Mouse (Mus musculus) midbrain, embryonic 12.5 days (tissue): ENCODE data around the gene Spast. TPM values are rescaled to one million over a fixed set of nuclear protein-coding genes. Genes with fewer than 3 reads are reported as not detected.

Experiments
- ATAC-seq: fragments of 200-750 bp; cut with Nextera tagmentation; 2 replicates; pipeline ENCODE4 v1.8.0; 2017; ENCODE audit warnings: low read depth, moderate TSS enrichment, moderate library complexity; ENCODE audit not compliant: low FRiP score
- H3K27ac ChIP-seq: fragments of 300-500 bp; sonication (generic); replicated peaks from 2 replicates; pipeline ENCODE4 v1.5.1; 2016; ENCODE audit warnings: mild to moderate bottlenecking
- H3K27me3 ChIP-seq: fragments of 300-500 bp; sonication (generic); 2 replicates; pipeline ENCODE4 v1.6.1; 2016; ENCODE audit warnings: mild to moderate bottlenecking
- H3K36me3 ChIP-seq: fragments of 300-500 bp; sonication (generic); 2 replicates; pipeline ENCODE4 v1.6.1; 2016
- H3K4me1 ChIP-seq: fragments of 300-500 bp; sonication (generic); 2 replicates; pipeline ENCODE4 v1.6.1; 2016
- H3K4me2 ChIP-seq: fragments of 300-500 bp; sonication (generic); replicated peaks from 2 replicates; pipeline ENCODE4 v1.6.1; 2016; ENCODE audit warnings: mild to moderate bottlenecking, moderate library complexity
- H3K4me3 ChIP-seq: fragments of 300-500 bp; sonication (generic); 2 replicates; pipeline ENCODE4 v1.5.1; 2016; ENCODE audit warnings: mild to moderate bottlenecking
- H3K9ac ChIP-seq: fragments of 300-500 bp; sonication (generic); replicated peaks from 2 replicates; pipeline ENCODE4 v1.6.1; 2016; ENCODE audit warnings: mild to moderate bottlenecking, moderate library complexity
- H3K9me3 ChIP-seq: fragments of 300-500 bp; sonication (generic); 2 replicates; pipeline ENCODE4 v1.6.1; 2016; ENCODE audit warnings: mild to moderate bottlenecking
- WGBS: fragments of 180-500 bp; shearing (Covaris S2); methylation state at CpG from one replicate; pipeline ENCODE4 v1.1.7; 2016; 5-methylcytosine and 5-hydroxymethylcytosine counted together
- polyA plus RNA-seq: library from polyadenylated mRNA; unstranded; fragments of >200 nt; fragmentation: Nextera tagmentation; extraction: Ambion mirVana; gene quantifications from 2 replicates; pipeline ENCODE4 v1.2.1, GENCODE M21; 2016

Gene Spast
- polyA plus RNA-seq, 1 experiment from 2014 or later: 41.1 TPM

DNA sequence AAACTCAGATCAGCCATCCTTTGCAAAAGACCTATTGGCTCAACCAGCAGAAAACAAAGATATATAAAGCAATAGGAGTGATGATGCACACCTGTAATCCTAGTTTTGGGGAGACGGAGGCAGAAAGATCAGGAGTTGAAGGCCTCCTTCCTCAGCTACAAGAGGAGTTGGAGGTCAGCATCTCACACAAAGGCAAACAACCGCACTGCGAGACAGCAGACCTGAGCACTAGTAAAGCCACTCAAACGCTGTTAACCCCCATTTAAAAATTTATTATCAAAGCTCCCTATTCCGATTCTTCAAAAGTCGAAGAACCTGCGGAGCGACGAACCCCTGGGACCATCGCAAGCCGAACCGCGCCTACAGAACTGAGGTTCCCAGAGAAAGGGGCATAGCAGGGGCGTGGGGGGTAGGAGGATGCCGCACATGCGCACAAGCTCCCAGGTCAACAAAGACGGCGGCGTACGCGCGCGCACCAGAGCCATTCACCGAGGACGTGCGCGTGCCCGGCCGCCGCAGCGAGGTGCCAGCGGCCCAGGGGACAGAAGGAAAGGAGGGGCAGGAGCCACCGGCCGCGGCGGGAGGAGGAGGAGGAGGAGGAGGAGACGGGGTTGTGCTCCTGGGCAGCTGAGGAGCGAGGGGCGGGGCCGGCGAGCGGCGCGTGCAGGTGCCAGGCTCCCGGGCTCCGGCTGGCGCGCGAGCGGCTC lies 409 bp upstream of the Spast start:
- ATAC-seq: peak; percentile 94
- H3K4me3 ChIP-seq: peak overlapping the region; percentile 99
- peaks cover 32% of the 10 kb centered on the region for H3K4me1 ChIP-seq
- under 1% methylated on average over 48 of the region's 50 CpGs for WGBS
- H3K9ac ChIP-seq: peak overlapping the region; percentile 99
- no peaks in the 10 kb centered on the region for H3K27me3 ChIP-seq
- H3K9me3 ChIP-seq: no peaks in the 10 kb centered on the region
- H3K27ac ChIP-seq: peak overlapping the region; percentile 98
- peak overlapping the region; percentile 69 for H3K4me2 ChIP-seq
- H3K36me3 ChIP-seq: 0 out of 2 replicates have a peak, but pooled peaks cover 2% of the 10 kb centered on the region

DNA sequence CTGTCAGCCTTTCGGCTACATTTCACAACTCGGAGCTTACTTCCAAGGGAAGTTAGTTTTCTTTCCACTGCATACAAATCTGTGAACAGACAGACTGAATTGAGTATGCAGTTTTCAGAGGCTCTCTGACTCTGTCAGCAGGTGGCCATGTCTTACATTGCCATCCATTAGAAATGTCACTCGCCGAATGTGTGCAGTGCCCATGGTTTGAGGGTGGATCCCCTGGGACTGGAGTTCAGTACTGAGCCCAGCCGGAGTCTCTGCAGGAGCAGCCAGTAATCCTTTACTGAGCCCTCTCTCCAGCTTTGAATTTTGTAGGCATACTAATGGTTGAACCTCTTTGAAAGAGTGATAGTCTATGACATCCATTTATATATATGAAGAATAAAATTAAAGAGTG lies 2.4 kb downstream of the Spast start:
- Histone ChIP-seq H3K4me3 (peak overlapping the region; percentile 99), H3K27me3 (no peaks in the 10 kb centered on the region), H3K9ac (no peak overlapping the region), H3K4me2 (peak overlapping the region; percentile 69), H3K36me3 (peaks cover 13% of the 10 kb centered on the region), H3K4me1 (peaks cover 32% of the 10 kb centered on the region), H3K27ac (no peak overlapping the region), H3K9me3 (no peaks in the 10 kb centered on the region)
- no peak for ATAC-seq
- 43% methylated on average over 5 of the region's 5 CpGs for WGBS

DNA sequence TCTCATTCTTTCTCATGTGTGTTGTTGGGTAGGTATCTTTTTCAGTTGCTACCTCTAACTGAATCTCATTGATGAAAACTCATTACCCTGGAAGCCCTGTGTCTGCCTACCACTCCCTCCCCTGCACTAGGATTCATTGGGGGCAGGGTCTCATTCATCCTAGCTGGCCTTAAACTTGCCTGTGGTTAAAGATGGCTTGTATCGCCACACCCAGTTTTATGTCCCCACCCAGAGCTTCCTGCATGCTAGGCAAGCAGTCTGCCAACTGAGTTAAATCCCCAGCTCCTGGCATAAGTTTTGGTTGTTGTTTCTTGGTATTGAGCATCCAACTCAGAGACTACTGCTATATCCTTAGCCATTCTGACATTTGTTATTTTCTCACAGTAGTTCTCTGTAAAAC lies 24.8 kb downstream of the Spast start:
- Histone ChIP-seq H3K9ac (no peak overlapping the region), H3K27me3 (no peaks in the 10 kb centered on the region), H3K4me1 (no peaks in the 10 kb centered on the region), H3K4me3 (no peak overlapping the region), H3K27ac (no peak overlapping the region), H3K9me3 (no peaks in the 10 kb centered on the region), H3K36me3 (peaks cover 55% of the 10 kb centered on the region), H3K4me2 (no peak overlapping the region)
- no peak for ATAC-seq
- 96% methylated on average over 1 of the region's 1 CpGs for WGBS

DNA sequence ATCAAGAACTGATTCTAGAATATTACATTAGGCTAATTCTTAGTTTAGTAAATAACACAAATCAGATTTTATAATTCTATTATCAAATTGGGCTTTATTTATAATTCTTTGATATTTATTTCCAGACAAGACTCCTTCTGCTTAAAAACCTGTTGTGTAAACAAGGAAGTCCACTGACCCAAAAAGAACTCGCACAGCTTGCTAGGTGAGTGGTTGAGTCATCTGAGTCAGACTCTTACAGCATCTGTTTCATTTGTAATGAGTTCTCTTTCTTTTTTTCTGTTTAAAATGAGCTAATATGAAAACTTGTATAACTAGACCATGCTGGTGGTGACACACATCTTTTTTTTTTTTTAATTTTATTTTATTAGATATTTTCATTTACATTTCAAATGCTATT lies 38.1 kb downstream of the Spast start:
- Histone ChIP-seq H3K9ac (no peak overlapping the region), H3K27me3 (no peaks in the 10 kb centered on the region), H3K4me2 (no peak overlapping the region), H3K36me3 (peaks cover 71% of the 10 kb centered on the region), H3K9me3 (no peaks in the 10 kb centered on the region), H3K4me1 (no peaks in the 10 kb centered on the region), H3K27ac (no peak overlapping the region), H3K4me3 (no peak overlapping the region)
- WGBS: 94% methylated on average over 1 of the region's 1 CpGs
- no peak for ATAC-seq

DNA sequence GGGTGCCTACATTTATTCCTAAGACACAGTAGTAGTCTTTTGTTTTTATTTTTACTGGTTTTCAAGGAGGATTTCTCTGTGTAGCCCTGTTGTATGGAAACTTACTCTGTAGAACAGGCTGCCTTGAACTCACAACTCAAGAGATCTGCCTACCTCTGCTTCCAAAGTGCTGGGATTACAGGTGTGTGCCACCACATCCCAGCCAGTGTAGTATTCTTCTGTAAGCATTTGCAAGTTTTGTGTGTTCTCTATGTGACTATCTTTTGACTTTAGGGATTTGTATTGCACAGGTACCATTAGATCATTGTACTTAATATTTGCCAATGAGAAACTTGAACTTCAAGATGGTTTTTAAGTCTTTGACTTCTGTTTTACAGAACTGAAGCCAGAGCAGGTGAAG lies 47.9 kb downstream of the Spast start:
- H3K9me3 ChIP-seq: no peaks in the 10 kb centered on the region
- no peaks in the 10 kb centered on the region for H3K27me3 ChIP-seq
- H3K36me3 ChIP-seq: peaks cover 68% of the 10 kb centered on the region
- no peak overlapping the region for H3K9ac ChIP-seq
- H3K4me3 ChIP-seq: no peak overlapping the region
- no peak overlapping the region for H3K4me2 ChIP-seq
- H3K4me1 ChIP-seq: no peaks in the 10 kb centered on the region
- no peak overlapping the region for H3K27ac ChIP-seq
- no peak for ATAC-seq

DNA sequence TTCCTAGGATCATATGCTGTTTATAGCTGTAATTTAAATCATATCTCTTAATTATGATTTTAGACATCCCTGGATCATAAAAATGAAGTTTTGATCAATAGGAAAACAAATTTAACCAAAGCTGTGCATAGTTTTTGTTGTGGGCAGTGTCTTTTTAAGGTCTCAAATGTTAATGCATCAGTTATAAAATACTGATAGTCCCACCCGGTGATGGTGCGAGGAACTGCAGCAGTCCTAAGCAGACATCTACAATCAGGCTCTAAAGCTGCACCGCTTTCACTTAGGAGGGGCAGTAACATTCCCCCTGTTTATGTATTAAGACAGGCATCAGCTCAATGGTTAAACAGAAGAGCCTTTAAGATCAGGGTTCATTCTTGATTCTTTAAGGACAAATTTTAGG lies 51.1 kb downstream of the Spast start:
- H3K36me3 ChIP-seq: peaks cover 37% of the 10 kb centered on the region
- peaks cover 2% of the 10 kb centered on the region for H3K4me1 ChIP-seq
- no peak for ATAC-seq
- H3K9me3 ChIP-seq: no peaks in the 10 kb centered on the region
- no peak overlapping the region for H3K9ac ChIP-seq
- H3K27me3 ChIP-seq: no peaks in the 10 kb centered on the region
- H3K4me2 ChIP-seq: no peak overlapping the region
- no peak overlapping the region for H3K27ac ChIP-seq
- 85% methylated on average over 3 of the region's 3 CpGs for WGBS
- no peak overlapping the region for H3K4me3 ChIP-seq

DNA sequence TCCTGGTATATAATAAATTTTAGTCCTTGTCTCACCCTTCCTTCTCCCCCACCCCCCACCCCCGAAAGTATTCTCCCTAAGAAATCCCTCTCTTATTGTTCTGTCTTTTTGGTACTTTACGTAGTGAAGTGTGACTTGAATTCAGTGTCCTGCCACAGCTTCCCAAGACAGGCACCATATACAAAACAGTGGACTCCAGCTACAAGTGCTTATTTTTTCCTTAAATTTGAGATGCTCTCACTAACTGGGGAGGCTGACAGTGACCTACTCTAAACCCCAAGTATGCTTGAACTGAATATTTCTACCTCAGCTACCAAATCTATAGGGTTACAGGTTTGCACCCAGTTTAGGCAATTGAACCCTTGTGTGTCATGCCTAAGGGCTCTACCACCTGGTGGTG lies 55.6 kb downstream of the Spast start:
- no peak for ATAC-seq
- Histone ChIP-seq H3K4me3 (peak overlapping the region; percentile 91; the same call in 1 of the 2 replicates), H3K27ac (no peak overlapping the region), H3K36me3 (no peaks in the 10 kb centered on the region), H3K4me2 (peak overlapping the region; percentile 66), H3K27me3 (no peaks in the 10 kb centered on the region), H3K4me1 (peaks cover 14% of the 10 kb centered on the region), H3K9ac (no peak overlapping the region), H3K9me3 (no peaks in the 10 kb centered on the region)
- WGBS: 72% methylated on average over 2 of the region's 2 CpGs

DNA sequence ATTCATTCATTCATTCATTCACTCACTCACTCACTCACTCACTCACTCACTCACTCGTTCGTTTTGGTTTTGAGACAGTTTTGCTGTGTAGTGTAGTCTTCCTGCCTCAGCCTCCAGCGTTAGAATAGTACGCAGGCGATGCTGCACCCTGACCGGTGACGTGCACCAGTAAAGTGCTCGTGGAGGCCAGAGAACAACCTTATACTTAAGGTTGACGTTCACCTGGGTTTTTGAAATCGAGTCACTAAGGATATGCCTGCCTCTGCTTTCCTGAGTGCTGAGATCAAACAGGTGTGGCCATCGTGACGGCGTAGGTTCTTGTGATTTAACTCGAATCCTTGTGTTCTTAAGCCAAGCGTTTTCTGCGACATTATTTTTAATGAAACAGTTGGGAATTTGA lies 56.1 kb downstream of the Spast start:
- 37% methylated on average over 16 of the region's 16 CpGs for WGBS
- Histone ChIP-seq H3K9me3 (no peaks in the 10 kb centered on the region), H3K4me3 (peak overlapping the region; percentile 91), H3K27ac (no peak overlapping the region), H3K27me3 (no peaks in the 10 kb centered on the region), H3K4me2 (peak overlapping the region; percentile 66), H3K9ac (peak overlapping the region; percentile 43; the same call in 1 of the 2 replicates), H3K4me1 (peaks cover 14% of the 10 kb centered on the region), H3K36me3 (no peaks in the 10 kb centered on the region)
- peak; percentile 23 for ATAC-seq

DNA sequence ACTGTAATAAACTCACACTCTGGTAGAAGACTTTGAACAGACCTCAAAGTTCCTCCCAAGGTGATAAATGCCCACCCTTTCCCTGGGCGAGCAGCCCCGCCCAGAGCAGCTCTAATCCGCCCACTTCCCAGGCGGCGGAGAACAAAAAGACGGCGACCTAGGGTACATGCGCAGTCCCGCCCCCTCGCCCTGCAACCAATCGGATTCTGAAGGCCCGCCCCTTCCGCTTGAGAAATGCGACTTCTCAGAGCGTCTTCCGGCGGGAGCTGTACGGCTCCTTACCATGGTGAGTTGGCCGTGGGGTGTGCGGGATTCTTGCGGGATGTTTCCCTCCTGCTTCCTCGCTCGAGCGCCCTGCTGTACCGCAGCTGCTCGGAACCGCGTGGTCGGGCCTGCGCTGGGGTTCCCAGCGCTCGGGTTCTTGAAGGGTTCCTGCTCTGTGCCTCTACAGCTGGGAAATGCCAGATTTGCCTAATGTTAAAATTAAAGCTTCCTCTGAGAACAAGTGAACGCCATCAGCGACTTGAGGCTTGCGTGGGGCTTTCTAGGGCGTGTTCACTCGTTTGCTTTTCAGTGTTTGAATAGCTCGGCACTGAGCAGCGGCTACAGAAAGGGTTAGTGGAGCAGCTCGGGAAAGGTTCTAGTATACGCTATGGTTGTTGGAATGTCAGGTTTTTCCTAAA lies 56.7 kb downstream of the Spast start, which contains the start of gene Slc30a6:
Gene Slc30a6 (plus strand): TSS at position 226 of the 683 bp plus-strand sequence.
- H3K4me2 ChIP-seq: peak within 1 kb of the TSS; percentile 66
- peaks cover 14% of the 10 kb centered on the region for H3K4me1 ChIP-seq
- H3K4me3 ChIP-seq: peak within 1 kb of the TSS; percentile 91
- no peaks in the 10 kb centered on the region for H3K27me3 ChIP-seq
- peak within 1 kb of the TSS; percentile 95 for H3K9ac ChIP-seq
- peak within 1 kb of the TSS; percentile 90 for H3K27ac ChIP-seq
- peak; percentile 100 for ATAC-seq
- H3K9me3 ChIP-seq: no peaks in the 10 kb centered on the region
- H3K36me3 ChIP-seq: no peaks in the 10 kb centered on the region
- WGBS: under 1% methylated on average over 41 of the region's 41 CpGs

DNA sequence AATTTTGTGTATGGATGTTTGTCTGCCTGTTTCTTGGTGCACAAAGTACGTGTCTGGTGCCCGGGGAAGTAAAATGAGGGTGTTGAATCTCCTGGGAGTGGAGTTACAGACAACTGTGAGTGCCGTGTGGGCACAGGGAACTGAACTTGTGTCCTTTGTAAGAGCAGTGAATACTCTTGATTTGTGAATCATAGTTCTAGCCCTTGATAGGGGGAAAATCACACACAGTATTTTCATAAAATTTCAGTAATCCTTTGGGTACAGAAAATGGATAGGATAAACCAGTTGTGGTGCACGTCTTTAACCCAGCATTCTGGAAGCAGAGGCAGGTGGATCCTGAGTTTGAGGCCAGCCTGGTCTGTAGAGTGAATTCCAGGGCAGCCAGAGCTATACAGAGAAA lies 58.0 kb downstream of the Spast start:
- peak overlapping the region; percentile 66 for H3K4me2 ChIP-seq
- H3K9me3 ChIP-seq: no peaks in the 10 kb centered on the region
- no peak for ATAC-seq
- WGBS: 88% methylated on average over 4 of the region's 4 CpGs
- H3K4me1 ChIP-seq: peaks cover 14% of the 10 kb centered on the region
- H3K4me3 ChIP-seq: peak overlapping the region; percentile 91; the same call in 1 of the 2 replicates
- H3K27ac ChIP-seq: no peak overlapping the region
- no peaks in the 10 kb centered on the region for H3K27me3 ChIP-seq
- H3K36me3 ChIP-seq: 0 out of 2 replicates have a peak, but pooled peaks cover under 1% of the 10 kb centered on the region
- peak overlapping the region; percentile 95; the same call in 1 of the 2 replicates for H3K9ac ChIP-seq

DNA sequence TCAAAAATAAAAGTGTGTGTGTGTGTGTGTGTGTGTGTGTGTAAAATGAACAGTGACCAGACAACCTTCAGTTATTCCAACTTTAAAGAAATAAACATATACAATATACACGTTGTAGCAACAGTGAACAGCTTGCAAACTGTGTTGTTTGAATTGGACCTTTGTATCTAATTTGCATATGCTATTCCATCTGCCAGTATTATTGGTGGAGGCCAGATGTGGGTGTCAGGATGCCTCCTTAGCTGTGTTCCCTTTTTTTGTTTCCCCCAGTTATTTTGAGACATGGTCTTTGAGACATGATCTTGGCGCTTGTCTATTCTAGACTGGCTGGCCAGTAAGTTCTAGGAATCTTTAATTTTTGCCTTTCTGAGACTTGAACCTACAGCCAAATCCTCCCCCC lies 58.4 kb downstream of the Spast start:
- Histone ChIP-seq H3K27ac (no peak overlapping the region), H3K36me3 (peaks cover 4% of the 10 kb centered on the region), H3K27me3 (no peaks in the 10 kb centered on the region), H3K9ac (no peak overlapping the region), H3K4me2 (no peak overlapping the region), H3K9me3 (no peaks in the 10 kb centered on the region), H3K4me1 (peaks cover 14% of the 10 kb centered on the region), H3K4me3 (no peak overlapping the region)
- 85% methylated on average over 2 of the region's 2 CpGs for WGBS
- no peak for ATAC-seq

DNA sequence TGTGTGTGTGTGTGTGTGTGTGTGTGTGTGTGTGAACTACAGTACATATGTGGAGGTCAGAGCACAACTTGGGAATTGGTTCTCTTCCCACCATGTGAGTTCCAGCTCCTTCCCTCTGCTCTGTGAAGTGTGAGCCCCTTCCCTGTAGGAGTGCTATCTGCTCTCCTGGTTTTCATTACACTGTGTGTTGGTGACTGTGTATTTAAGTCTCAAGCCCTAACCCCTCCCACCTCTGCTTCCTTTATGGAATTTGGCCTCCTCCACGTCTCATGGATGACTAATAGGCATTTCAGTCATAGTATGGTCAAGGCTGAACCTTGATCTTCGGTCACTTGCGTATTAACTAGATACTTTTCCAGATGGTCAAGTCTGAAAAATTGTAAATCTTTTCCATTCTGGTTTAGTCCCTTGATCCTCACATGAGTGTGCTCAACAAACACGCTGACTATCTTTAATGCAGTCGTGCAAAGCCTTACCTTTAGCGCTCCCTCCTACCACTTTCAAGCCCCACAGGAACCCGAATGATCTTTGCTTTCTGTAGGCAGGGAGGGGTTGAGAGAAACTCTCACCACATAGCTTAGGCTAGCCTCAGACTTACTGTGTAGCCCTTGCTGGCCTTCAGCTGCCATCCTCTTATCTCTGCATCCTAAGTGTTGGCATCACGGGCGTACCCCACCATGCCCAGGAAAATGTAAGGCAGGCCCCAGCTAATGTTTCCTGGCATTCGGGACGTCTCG lies 63.9 kb downstream of the Spast start:
- ATAC-seq: no peak
- 92% methylated on average over 12 of the region's 12 CpGs for WGBS
- H3K9ac ChIP-seq: no peak overlapping the region
- peaks cover 51% of the 10 kb centered on the region for H3K36me3 ChIP-seq
- no peak overlapping the region for H3K4me3 ChIP-seq
- no peak overlapping the region for H3K27ac ChIP-seq
- no peaks in the 10 kb centered on the region for H3K9me3 ChIP-seq
- no peaks in the 10 kb centered on the region for H3K4me1 ChIP-seq
- no peak overlapping the region for H3K4me2 ChIP-seq
- no peaks in the 10 kb centered on the region for H3K27me3 ChIP-seq
